Mouse (Mus musculus): ENCODE measurements around the gene Slc39a5.

Gene Slc39a5

DNA sequence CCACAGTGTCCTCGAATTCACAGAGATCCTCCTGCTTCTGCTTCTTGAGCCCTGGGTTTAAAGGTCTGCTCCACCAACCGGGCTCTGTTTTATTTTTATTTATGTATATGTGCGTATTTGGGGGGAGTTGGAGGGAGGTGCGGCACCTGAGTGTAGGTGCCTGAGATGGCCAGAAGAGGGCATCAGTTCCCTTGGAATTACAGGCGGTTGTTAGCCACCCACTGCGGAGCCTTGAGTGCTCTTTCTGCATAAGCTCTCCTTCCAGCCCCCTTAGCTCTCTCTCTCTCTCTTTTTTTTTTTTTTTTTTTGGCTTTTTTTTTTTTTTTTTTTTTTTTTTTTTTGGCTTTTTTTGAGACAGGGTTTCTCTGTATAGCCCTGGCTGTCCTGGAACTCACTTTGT is 26.6 kb downstream of the Slc39a5 start:
- DNase-seq = peak in 1 of 2 experiments; percentile 42

DNA sequence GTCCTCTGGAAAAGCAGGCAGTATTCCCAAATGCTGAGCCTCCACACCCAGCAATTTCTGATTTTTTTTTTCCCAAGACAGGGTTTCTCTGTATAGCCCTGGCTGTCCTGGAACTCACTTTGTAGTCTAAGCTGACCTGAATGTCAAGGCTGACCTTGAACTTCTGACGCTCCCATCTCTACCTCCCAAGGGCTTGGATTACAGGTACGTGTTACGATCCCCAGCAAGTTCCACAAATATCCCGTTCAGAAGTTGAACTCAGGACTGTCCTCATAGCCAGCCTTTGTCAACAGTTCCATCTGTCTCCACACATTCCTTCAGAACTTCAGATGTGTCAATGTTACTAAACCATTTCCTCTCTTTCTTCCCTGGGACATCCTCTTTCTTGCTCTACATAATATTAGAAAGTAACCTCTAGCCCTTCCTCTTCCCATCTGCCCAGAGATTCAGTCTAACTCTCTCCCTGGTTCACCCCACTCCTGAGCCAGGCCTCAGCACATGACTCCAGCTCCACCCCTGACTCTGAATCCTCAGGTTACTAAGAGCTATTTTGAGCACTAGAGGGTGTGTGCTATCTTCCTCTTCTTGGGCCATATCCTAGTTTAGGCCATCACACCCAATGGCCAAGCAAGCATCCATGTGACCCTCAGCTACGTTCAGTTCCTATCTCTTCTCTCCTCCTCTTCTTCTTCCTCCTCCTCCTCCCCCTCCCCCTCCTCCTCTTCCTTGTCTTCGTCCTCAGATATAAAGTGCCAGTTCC is 27.9 kb downstream of the Slc39a5 start:
- DNase-seq = no peak

DNA sequence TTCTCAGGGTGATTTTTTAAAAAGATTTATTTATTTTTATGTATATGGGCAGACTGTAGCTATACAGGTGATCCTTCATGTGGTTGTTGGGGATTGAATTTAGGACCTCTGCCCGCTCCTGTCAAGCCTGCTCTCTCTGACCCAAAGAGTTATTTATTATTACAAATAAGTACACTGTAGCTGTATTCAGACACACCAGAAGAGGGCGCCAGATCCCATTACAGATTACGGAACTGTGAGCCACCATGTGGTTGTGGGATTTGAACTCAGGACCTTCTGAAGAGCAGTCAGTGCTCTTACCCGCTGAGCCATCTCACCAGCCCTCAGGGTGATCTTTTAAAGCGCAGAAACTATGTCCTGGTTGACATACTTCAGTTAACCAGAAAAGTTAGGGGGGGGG is 28.9 kb downstream of the Slc39a5 start:
- peak in 1 of 2 experiments; percentile 48 for DNase-seq

DNA sequence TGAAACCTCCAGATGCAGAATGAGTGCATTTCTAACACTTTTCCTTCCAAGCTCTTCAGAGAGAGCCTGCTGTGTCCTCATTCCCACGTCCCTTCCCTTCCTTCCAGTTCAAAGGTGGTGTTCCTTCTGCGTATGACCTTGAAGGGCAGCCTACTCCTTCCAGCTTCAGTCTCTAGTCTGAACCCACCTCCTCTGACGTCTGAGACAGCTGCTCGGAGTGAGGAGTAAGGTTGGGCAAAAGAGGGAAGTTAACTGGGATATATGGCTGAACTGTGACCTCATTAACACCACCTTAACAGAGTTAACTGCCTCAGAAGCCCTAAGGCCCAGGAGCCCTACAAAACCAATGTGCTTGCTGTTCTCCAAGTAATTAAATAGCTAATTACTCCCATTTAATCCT is 30.4 kb downstream of the Slc39a5 start:
- DNase-seq = no peak

DNA sequence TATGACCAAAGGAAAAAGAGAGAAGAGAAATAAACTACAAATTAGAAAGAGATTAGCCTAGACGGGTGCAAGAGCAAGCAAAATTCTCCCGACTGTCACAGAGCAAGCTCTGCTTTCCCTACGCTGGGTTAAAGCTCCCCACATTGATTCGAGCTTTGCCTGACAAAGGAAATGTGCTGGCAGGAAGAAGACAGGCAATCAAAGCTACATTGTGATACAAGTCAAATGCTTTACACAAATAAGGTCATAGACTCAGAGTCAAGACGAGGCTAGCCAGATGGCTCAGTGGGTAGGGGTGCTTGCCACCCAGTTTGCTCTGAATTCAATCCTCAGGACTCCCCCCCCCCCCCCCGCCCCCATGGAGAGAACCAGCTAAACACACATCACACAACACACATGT is 31.0 kb downstream of the Slc39a5 start:
- no peak for DNase-seq

DNA sequence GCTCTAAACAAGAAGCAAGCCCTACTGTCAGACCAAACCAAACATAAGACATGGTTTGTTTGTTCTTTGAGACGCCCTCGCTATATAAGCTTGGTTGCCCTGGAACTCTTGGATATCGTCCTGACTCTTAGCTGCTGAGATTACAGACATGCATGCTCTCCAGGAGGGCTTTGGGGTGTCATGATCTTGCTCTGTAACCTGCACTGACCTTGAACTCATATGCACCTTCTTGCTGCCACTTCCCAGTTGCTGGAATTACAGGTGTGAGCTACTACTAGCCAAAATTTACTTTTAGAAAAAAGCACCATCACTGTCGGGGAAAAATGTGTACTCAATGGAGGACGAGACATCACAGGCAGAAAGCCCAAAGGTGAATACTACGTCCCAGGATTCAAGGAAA is 31.4 kb downstream of the Slc39a5 start:
- no peak for DNase-seq

DNA sequence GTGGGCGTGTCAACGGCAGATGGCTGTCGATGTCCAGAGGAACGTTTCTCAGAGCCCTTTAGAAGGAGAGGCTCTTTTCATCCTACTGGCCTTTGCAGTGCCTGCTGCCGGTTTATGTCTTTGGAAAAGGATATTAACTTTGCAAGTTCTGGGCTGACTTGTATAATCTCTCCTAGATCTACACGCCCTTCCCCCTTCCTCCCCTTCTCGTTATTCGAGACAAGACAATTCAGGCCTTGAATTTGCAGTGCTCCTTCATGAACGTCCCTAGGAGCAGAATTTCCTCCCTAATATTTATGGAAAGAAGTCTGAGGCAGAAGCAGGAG is 31.8 kb downstream of the Slc39a5 start:
- no peak for DNase-seq

DNA sequence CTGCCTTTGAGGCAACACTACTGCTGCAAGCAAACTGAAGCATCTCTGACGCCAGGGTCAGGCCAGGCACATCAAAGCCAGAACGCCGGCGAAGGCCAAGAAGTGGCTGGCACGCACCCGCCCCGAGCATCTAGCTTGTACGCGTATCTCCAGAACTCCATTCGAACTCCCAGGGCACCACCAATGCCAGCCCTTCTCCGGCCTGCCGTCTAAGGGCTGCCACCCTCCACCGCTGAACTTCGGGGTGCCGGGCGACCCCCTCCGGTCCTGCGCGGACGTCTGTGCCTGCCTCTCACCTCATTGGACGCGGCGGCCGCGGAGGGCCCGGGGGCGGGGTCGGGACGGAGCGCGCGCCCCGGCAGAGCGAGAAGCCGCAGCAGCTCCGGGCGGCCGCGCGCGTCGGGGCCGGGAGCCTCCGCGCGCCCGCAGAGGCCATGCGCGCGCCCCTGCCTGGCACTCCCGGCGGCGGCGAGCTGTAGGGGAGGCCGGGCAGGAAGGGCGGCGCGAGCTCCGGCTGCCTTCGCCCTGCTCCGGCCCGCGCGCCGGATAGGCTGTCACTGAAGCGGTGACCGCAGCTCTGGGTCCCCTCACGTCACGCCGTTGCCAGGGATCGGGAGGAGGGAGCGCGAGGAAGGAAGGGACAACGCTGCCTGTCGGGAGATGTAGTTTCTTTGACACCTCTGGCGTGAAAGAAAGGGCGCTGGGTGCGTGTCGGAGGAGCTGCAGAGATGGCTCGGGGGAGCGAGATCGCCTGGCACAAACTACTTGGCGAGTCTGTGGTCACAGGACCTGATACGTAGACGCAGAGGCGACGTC is 32.4 kb downstream of the Slc39a5 start, which contains the start of gene Coq10a:
TSS of gene Coq10a (minus strand) at position 596 of the 816 bp plus-strand sequence.
- DNase-seq = peak; percentile 95

DNA sequence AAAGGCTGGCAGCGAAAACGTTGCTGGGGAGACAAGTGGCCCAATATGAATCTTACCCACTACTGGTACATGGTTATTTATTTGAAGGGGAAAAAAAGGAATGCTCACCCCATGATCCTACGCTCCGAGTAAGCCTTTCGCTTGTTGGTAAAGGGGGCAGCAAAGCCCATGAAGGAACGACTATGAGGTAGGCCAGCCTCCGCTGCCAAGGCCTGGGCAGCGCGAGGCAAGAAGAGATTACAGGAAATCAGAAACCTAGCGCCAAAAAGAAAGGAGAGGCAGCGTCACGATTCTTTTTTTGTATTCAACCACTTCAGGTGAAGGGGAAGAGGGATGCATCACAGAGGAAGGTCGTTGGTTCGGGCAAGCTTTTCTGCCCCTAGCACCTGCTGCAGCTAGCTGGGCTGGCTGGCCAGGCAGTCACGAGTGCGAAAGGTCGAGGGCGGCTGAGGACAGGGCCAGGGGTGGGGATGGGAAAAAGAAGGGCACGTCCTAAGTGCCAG is 33.1 kb downstream of the Slc39a5 start:
- DNase-seq = no peak

DNA sequence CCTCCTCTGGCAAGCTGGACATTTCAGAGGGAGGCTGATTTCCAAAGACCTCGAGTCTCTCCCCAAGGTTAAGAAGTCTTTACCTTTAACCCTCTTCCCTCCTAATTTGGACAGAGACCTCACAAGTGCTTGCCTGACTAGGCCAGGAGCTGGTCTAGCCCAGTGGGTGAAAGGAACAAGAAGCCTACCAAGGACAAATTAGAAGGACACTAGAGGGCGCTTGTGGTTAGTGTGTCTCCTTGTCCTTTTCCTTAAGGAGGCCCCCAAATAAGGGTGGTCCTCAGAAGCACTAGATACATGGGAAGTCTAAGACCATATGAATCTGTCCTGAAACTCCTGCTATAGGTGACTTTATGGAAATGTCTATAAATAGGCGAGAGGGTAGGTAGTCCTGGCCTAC is 38.5 kb downstream of the Slc39a5 start:
- DNase-seq = peak; percentile 66 to 68

DNA sequence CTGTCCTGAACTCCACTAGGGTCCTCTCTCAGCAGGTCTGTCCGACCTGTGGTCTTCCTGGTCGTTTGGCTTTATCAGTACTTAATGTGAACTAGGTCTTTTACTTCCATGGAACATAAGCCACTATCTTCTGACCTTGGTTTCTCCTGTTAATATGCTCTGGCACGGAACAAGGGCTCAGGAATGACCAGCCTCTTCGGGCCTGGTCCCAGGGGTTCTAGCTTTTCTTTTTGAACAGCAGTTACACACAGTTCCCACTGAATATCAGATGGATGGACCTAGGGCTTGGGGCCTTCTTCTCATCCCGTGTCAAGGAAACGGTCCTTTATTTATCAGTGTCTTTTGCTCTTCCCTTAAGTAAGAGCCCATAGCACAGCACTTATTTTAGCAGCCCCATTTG is 39.2 kb downstream of the Slc39a5 start:
- no peak for DNase-seq

DNA sequence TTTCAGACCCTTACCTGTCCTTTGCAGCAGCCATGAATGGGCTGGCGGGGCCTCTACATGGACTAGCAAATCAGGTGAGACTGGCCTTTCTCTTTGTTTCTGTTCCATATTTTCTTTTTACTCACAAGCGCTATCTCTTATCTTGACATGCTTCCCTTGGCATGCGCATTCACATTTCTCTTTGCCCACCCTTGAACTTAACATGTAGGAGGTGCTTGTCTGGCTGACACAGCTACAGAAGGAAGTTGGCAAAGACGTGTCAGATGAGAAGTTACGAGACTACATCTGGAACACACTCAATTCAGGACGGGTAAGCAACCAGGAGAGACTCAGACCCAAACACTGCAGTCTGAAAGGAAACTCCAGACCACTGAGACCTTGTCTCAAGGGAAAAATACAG is 41.8 kb downstream of the Slc39a5 start:
- no peak for DNase-seq

DNA sequence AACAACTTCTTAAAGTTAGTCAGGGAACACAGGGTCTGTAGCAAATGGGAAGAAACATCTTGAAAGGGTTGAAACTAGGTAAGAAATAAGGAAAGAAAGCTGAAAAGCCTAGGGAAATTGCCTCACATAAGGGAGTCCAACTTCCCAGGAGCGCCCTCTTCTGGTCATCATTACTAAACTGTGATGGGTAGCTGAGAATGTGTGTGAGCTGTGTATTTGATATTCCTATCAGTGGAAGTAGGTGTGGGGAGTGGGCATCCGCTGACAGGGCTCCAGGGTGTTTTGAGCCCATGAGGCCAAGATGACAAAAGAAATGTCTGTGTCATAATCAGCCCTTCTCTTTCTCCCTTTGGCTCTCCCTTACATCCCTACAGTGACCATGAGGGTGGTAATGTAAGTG is 42.2 kb downstream of the Slc39a5 start:
- DNase-seq = peak; percentile 69 to 83

DNA sequence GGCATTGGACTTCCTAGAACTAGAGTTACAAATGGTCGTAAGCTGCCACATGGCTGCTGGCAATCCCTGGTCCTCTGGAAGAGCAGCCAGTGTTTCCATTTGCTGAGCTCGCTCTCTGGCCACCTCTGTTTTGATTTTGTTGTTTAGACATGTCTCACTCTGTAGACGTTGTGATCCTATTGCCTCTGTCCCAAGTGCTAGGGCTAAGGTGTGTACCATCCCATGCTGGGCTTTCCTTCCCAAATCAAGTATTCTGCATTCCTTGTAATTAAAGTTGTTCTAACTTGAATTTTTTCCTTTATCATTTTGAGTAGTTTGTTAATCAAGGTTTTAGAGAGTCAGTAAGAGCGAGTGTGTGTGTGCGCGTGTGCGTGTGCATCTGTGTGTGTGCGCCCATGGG is 53.5 kb downstream of the Slc39a5 start:
- DNase-seq = no peak
